Mouse (Mus musculus) thymus, adult 2 months (tissue): Measurements from ENCODE around the gene Pkp4. TPM values are rescaled to one million over a fixed set of nuclear protein-coding genes. Genes with fewer than 3 reads are reported as not detected.

Experiments
- DNase-seq: peaks from one replicate; pipeline ENCODE4 v3.0.0; 2021
- H3K27ac ChIP-seq: fragments of 200-500 bp; 2 replicates; pipeline ENCODE4 v1.5.1; 2012; ENCODE audit warnings: low read length, control low read depth; ENCODE audit not compliant: control insufficient read depth, insufficient read depth
- H3K27me3 ChIP-seq: fragments of 200-500 bp; 2 replicates; pipeline ENCODE4 v1.6.1; 2012; ENCODE audit warnings: mild to moderate bottlenecking, low read length, moderate library complexity, mixed read lengths; ENCODE audit not compliant: control insufficient read depth, insufficient read depth
- H3K36me3 ChIP-seq: fragments of 200-500 bp; 2 replicates; pipeline ENCODE4 v1.6.1; 2012; ENCODE audit warnings: mild to moderate bottlenecking, low read length, moderate library complexity; ENCODE audit not compliant: control insufficient read depth, insufficient read depth
- H3K4me1 ChIP-seq: fragments of 200-500 bp; replicated peaks from 2 replicates; pipeline ENCODE4 v1.6.1; 2012; ENCODE audit warnings: low read length; ENCODE audit not compliant: control insufficient read depth, insufficient read depth
- H3K4me3 ChIP-seq: fragments of 200-500 bp; 2 replicates; pipeline ENCODE4 v1.5.1; 2012; ENCODE audit warnings: mild to moderate bottlenecking, low read length, control low read depth, moderate library complexity; ENCODE audit not compliant: control insufficient read depth, insufficient read depth
- CTCF ChIP-seq: fragments of 200-500 bp; IDR thresholded peaks from 2 replicates; pipeline ENCODE4 v1.5.1; 2012; ENCODE audit warnings: mild to moderate bottlenecking, control low read depth, low read length, moderate library complexity, borderline replicate concordance; ENCODE audit not compliant: control insufficient read depth, poor library complexity, insufficient read depth; ENCODE audit errors: extremely low read depth
- POLR2A ChIP-seq: fragments of 200-500 bp; IDR thresholded peaks from 2 replicates; pipeline ENCODE4 v1.6.1; 2012; ENCODE audit warnings: mild to moderate bottlenecking, low read length, control low read depth, moderate library complexity; ENCODE audit not compliant: control insufficient read depth, poor library complexity, insufficient read depth; ENCODE audit errors: extremely low read depth
- WGBS: fragments of 180-500 bp; shearing (Covaris S2); methylation state at CpG from one replicate; pipeline ENCODE4 v1.1.7; 2018; 5-methylcytosine and 5-hydroxymethylcytosine counted together
- polyA plus RNA-seq: library from polyadenylated mRNA; depleted of rRNA; stranded (reverse); fragments of >200 nt; gene quantifications from 2 replicates; pipeline ENCODE4 v1.2.3, GENCODE M21; 2012

Gene Pkp4
- polyA plus RNA-seq, 1 experiment = 40.8 TPM

- no peak for DNase-seq
- TF ChIP-seq POLR2A (no peak), CTCF (no peak)
- Histone ChIP-seq H3K27me3 (no peaks in the 10 kb centered on the region), H3K4me1 (0 out of 2 replicates have a peak, but pooled peaks cover 2% of the 10 kb centered on the region), H3K36me3 (no peaks in the 10 kb centered on the region), H3K27ac (no peak overlapping the region), H3K4me3 (no peak overlapping the region)
- 92% methylated on average over 4 of the region's 4 CpGs for WGBS
Measured at GRCm38 (mm10) chr2:59183541-59183940, 22.9 kb downstream of the Pkp4 start.

GRCm38 (mm10) chr2:59184107-59185064 lies 23.7 kb downstream of the Pkp4 start:
- Histone ChIP-seq H3K4me3 (no peak overlapping the region), H3K27me3 (no peaks in the 10 kb centered on the region), H3K27ac (no peak overlapping the region), H3K36me3 (no peaks in the 10 kb centered on the region), H3K4me1 (0 out of 2 replicates have a peak, but pooled peaks cover 2% of the 10 kb centered on the region)
- 90% methylated on average over 11 of the region's 11 CpGs for whole genome bisulfite sequencing
- DNase-seq = no peak
- TF ChIP-seq CTCF (no peak), POLR2A (no peak)

GRCm38 (mm10) chr2:59186122-59186521 lies 25.5 kb downstream of the Pkp4 start:
- no peak overlapping the region for H3K4me3 ChIP-seq
- WGBS = 98% methylated on average over 8 of the region's 8 CpGs
- no peak for DNase-seq
- H3K36me3 ChIP-seq = no peaks in the 10 kb centered on the region
- TF ChIP-seq CTCF (no peak), POLR2A (no peak)
- H3K27ac ChIP-seq = no peak overlapping the region
- no peaks in the 10 kb centered on the region for H3K27me3 ChIP-seq
- H3K4me1 ChIP-seq = 0 out of 2 replicates have a peak, but pooled peaks cover 2% of the 10 kb centered on the region

- TF ChIP-seq CTCF = no peak
- H3K4me1 ChIP-seq = 0 out of 2 replicates have a peak, but pooled peaks cover 2% of the 10 kb centered on the region
Measured at GRCm38 (mm10) chr2:59186966-59187365, 26.3 kb downstream of the Pkp4 start.

GRCm38 (mm10) chr2:59188306-59188705 lies 27.7 kb downstream of the Pkp4 start:
- H3K27ac ChIP-seq = no peak overlapping the region
- no peak for DNase-seq
- no peak for TF ChIP-seq CTCF
- TF ChIP-seq POLR2A = no peak
- H3K27me3 ChIP-seq = no peaks in the 10 kb centered on the region
- 0 out of 2 replicates have a peak, but pooled peaks cover 2% of the 10 kb centered on the region for H3K4me1 ChIP-seq
- no peak overlapping the region for H3K4me3 ChIP-seq
- no peaks in the 10 kb centered on the region for H3K36me3 ChIP-seq
- WGBS = 95% methylated on average over 8 of the region's 8 CpGs

More at GRCm38 (mm10) chr2:59186966-59187365, 26.3 kb downstream of the Pkp4 start:
- Histone ChIP-seq H3K4me3 (no peak overlapping the region), H3K27me3 (no peaks in the 10 kb centered on the region), H3K27ac (no peak overlapping the region), H3K36me3 (no peaks in the 10 kb centered on the region)
- no peak for DNase-seq
- 98% methylated on average over 6 of the region's 6 CpGs for WGBS

GRCm38 (mm10) chr2:59189661-59190185 lies 29.1 kb downstream of the Pkp4 start:
- H3K27me3 ChIP-seq = no peaks in the 10 kb centered on the region
- WGBS = 94% methylated on average over 5 of the region's 5 CpGs
- TF ChIP-seq CTCF = no peak
- H3K4me3 ChIP-seq = no peak overlapping the region
- H3K4me1 ChIP-seq = 0 out of 2 replicates have a peak, but pooled peaks cover 2% of the 10 kb centered on the region
- no peaks in the 10 kb centered on the region for H3K36me3 ChIP-seq
- no peak for DNase-seq
- no peak overlapping the region for H3K27ac ChIP-seq
